Comparison of ENCODE assay signal across 7 mouse cellular contexts in genomic region chr1:177014346-177014745, GRCm38 (mm10).
DNase-seq lines count a peak whose midpoint lies in the region; ATAC-seq and TF ChIP-seq lines count a peak whose summit lies in the region.

No protein-coding gene starts in this region.

- H3K27ac ChIP-seq in liver, embryonic 12.5 days: no peak overlapping the region
- H3K27ac ChIP-seq in liver, embryonic 11.5 days (ENCODE audit: low read depth, low read length): no peak overlapping the region
- H3K27ac ChIP-seq in embryonic facial prominence, embryonic 10.5 days (replicated peaks): peak overlapping the region; percentile 37
- H3K27ac ChIP-seq in heart, embryonic 15.5 days: peak overlapping the region; percentile 52; the same call in 1 of the 2 replicates

- no peak overlapping the region for H3K9ac ChIP-seq in liver, embryonic 12.5 days
- no peak overlapping the region for H3K9ac ChIP-seq in liver, embryonic 11.5 days (ENCODE audit: low read depth, low read length)
- no peak overlapping the region for H3K9ac ChIP-seq in heart, embryonic 15.5 days

- ATAC-seq in liver, embryonic 12.5 days: 0 out of 2 replicates have a peak, but pooled peaks have one; percentile 4
- no peak for ATAC-seq in liver, embryonic 11.5 days (replicated peaks; ENCODE audit: low FRiP score)
- no peak for ATAC-seq in heart, embryonic 15.5 days (replicated peaks; ENCODE audit: insufficient number of reproducible peaks, insufficient read depth, low FRiP score, low read depth)
- no peak for ATAC-seq in inflammation-experienced regulatory T-cells, adult 6 months

- no peaks in the 10 kb centered on the region for H3K9me3 ChIP-seq in liver, embryonic 12.5 days (replicated peaks)
- H3K9me3 ChIP-seq in liver, embryonic 11.5 days (ENCODE audit: control insufficient read depth, low read length): no peaks in the 10 kb centered on the region
- H3K9me3 ChIP-seq in embryonic facial prominence, embryonic 10.5 days: no peaks in the 10 kb centered on the region
- H3K9me3 ChIP-seq in heart, embryonic 15.5 days (replicated peaks): no peaks in the 10 kb centered on the region

- no peak overlapping the region for H3ac ChIP-seq in myocyte (ENCODE audit: control insufficient read depth, insufficient read length)

- no peaks in the 10 kb centered on the region; the same call in 1 of the 2 replicates for H3K4me1 ChIP-seq in liver, embryonic 12.5 days
- H3K4me1 ChIP-seq in liver, embryonic 11.5 days (replicated peaks; ENCODE audit: control insufficient read depth, insufficient read depth, low read length): 0 out of 2 replicates have a peak, but pooled peaks cover 2% of the 10 kb centered on the region
- H3K4me1 ChIP-seq in embryonic facial prominence, embryonic 10.5 days: peaks cover 83% of the 10 kb centered on the region
- H3K4me1 ChIP-seq in heart, embryonic 15.5 days (replicated peaks): peaks cover 24% of the 10 kb centered on the region

- H3K4me3 ChIP-seq in liver, embryonic 12.5 days: no peak overlapping the region
- H3K4me3 ChIP-seq in liver, embryonic 11.5 days (ENCODE audit: low read depth, low read length): no peak overlapping the region
- H3K4me3 ChIP-seq in embryonic facial prominence, embryonic 10.5 days: no peak overlapping the region
- no peak overlapping the region for H3K4me3 ChIP-seq in heart, embryonic 15.5 days
- H3K4me3 ChIP-seq in myocyte: no peak overlapping the region

- TF ChIP-seq POLR2A in myocyte (IDR thresholded peaks at IDR 0.05; ENCODE audit: insufficient read length, low read depth): no peak

- no peak overlapping the region for H3K4me2 ChIP-seq in liver, embryonic 12.5 days
- no peak overlapping the region for H3K4me2 ChIP-seq in liver, embryonic 11.5 days
- no peak overlapping the region for H3K4me2 ChIP-seq in heart, embryonic 15.5 days
- peak overlapping the region; percentile 70 for H3K4me2 ChIP-seq in myocyte (ENCODE audit: low read depth)

- H3K79me2 ChIP-seq in myocyte (ENCODE audit: control insufficient read depth, insufficient read depth): no peaks in the 10 kb centered on the region

- WGBS in liver, embryonic 12.5 days (ENCODE audit: insufficient replicate concordance): 62% methylated on average over 2 of the region's 2 CpGs
- WGBS in liver, embryonic 11.5 days: 70% methylated on average over 2 of the region's 2 CpGs
- 52% methylated on average over 2 of the region's 2 CpGs for WGBS in embryonic facial prominence, embryonic 10.5 days
- 52% methylated on average over 2 of the region's 2 CpGs for WGBS in heart, embryonic 15.5 days

- no peak for DNase-seq in liver, embryonic 11.5 days (ENCODE audit: low spot score)
- no peak for DNase-seq in embryonic facial prominence, embryonic 10.5 days (ENCODE audit: low spot score)
- no peak for DNase-seq in kidney, postnatal 25 days

- H3K36me3 ChIP-seq in liver, embryonic 12.5 days: no peaks in the 10 kb centered on the region
- no peaks in the 10 kb centered on the region for H3K36me3 ChIP-seq in liver, embryonic 11.5 days (ENCODE audit: control insufficient read depth, insufficient read depth, low read length)
- H3K36me3 ChIP-seq in embryonic facial prominence, embryonic 10.5 days (replicated peaks): 0 out of 2 replicates have a peak, but pooled peaks cover 3% of the 10 kb centered on the region
- H3K36me3 ChIP-seq in heart, embryonic 15.5 days: no peaks in the 10 kb centered on the region
- H3K36me3 ChIP-seq in myocyte (ENCODE audit: control insufficient read depth, insufficient read depth): no peaks in the 10 kb centered on the region

- no peaks in the 10 kb centered on the region for H3K27me3 ChIP-seq in liver, embryonic 12.5 days (replicated peaks)
- no peaks in the 10 kb centered on the region for H3K27me3 ChIP-seq in liver, embryonic 11.5 days (replicated peaks; ENCODE audit: control insufficient read depth, insufficient read depth, low read length)
- no peaks in the 10 kb centered on the region for H3K27me3 ChIP-seq in embryonic facial prominence, embryonic 10.5 days (replicated peaks; ENCODE audit: low read depth, poor library complexity, severe bottlenecking)
- H3K27me3 ChIP-seq in heart, embryonic 15.5 days: no peaks in the 10 kb centered on the region
- H3K27me3 ChIP-seq in myocyte (ENCODE audit: control insufficient read depth, insufficient read depth, insufficient read length): no peaks in the 10 kb centered on the region

TF ChIP-seq in myocyte, 11 proteins besides CTCF, POLR2A, EP300 and RAD21:
- TF ChIP-seq CEBPB (IDR thresholded peaks at IDR 0.05; ENCODE audit: insufficient read depth, poor library complexity, severe bottlenecking) (peak; percentile 23; the same call in 1 of the 2 replicates), USF1 (IDR thresholded peaks at IDR 0.05; ENCODE audit: low read depth) (no peak), TCF3 (IDR thresholded peaks at IDR 0.05; ENCODE audit: insufficient read length, low read depth) (no peak), POLR2AphosphoS2 (IDR thresholded peaks at IDR 0.05; ENCODE audit: insufficient read length, low read depth) (no peak), MAX (IDR thresholded peaks at IDR 0.05; ENCODE audit: low read depth) (no peak), MYOD1 (IDR thresholded peaks at IDR 0.05; ENCODE audit: control insufficient read depth in 1 of 3, insufficient read length in 2 of 3, low read depth in 2 of 3) (peak in 2 of 3 experiments; percentile 1 to 46), TCF12 (IDR thresholded peaks at IDR 0.05; ENCODE audit: insufficient read depth, poor library complexity, severe bottlenecking) (peak; percentile 10), SRF (IDR thresholded peaks at IDR 0.05; ENCODE audit: control insufficient read depth, insufficient read length, low read depth) (no peak), REST (IDR thresholded peaks at IDR 0.05; ENCODE audit: insufficient read depth, insufficient read length) (no peak), MYOG (IDR thresholded peaks at IDR 0.05; ENCODE audit: control insufficient read depth in 1 of 3, insufficient read depth in 1 of 3, insufficient read length in 2 of 3, low read depth in 2 of 3) (peak in 1 of 3 experiments; percentile 20), E2F4 (IDR thresholded peaks at IDR 0.05; ENCODE audit: insufficient read depth) (no peak)

Comparison
In these comparisons a context has a peak if more than half of its experiments do, and no peak if none do; other contexts are left out.
1. H3K27ac ChIP-seq: peak in embryonic facial prominence, embryonic 10.5 days (single experiment) and heart, embryonic 15.5 days (single experiment); none in liver, embryonic 12.5 days (single experiment) and liver, embryonic 11.5 days (single experiment).